In genomic region chr1:160330222-160330621, GRCm38 (mm10) we compare ENCODE assay signal across 20 mouse cellular contexts.
DNase-seq lines count a peak whose midpoint lies in the region; ATAC-seq and TF ChIP-seq lines count a peak whose summit lies in the region.
"Had no signal": no experiment of that assay in that cellular context is flagged by ENCODE, and none has a peak within 500 bp of the region (broad histone marks: within the 10 kb centered on the region; RNA-seq: fewer than 3 reads in every experiment).

No protein-coding gene starts in this region.

- TF ChIP-seq EP300 in MEL (IDR thresholded peaks at IDR 0.05; ENCODE audit: low read depth in 1 of 2, low read length in 2 of 2) = peak; percentile 89 to 94

- ATAC-seq in erythroid progenitor cell, adult 5-6 weeks (replicated peaks; ENCODE audit: low FRiP score, poor library complexity, severe bottlenecking) = 0 out of 2 replicates have a peak, but pooled peaks have one; percentile 18
- peak; percentile 82 for ATAC-seq in liver, embryonic 15.5 days (ENCODE audit: insufficient read depth)
- no peak for ATAC-seq in activated CD4-positive, CD25-positive, alpha-beta regulatory T cell, adult 4 months
- ATAC-seq in heart, embryonic 11.5 days (replicated peaks; ENCODE audit: insufficient number of reproducible peaks, low FRiP score, low TSS enrichment) = no peak
- ATAC-seq: midbrain, embryonic 15.5 days had no signal

- TF ChIP-seq CTCF in MEL (IDR thresholded peaks at IDR 0.05 in 2 of 3, conservative IDR thresholded peaks at IDR 0.05 in 1 of 3; ENCODE audit: control insufficient read depth in 1 of 3, insufficient read depth in 1 of 3, low read depth in 2 of 3, low read length in 3 of 3, poor library complexity in 1 of 3, severe bottlenecking in 1 of 3) = no peak

- H3K36me3 ChIP-seq in MEL (ENCODE audit: control insufficient read depth in 1 of 2, insufficient read depth in 2 of 2, low read length in 2 of 2) = peaks cover 0 to 34% of the 10 kb centered on the region in 2 experiments; a peak in 2 of 4 replicates
- H3K36me3 ChIP-seq in liver, embryonic 15.5 days (replicated peaks) = no peaks in the 10 kb centered on the region
- no peaks in the 10 kb centered on the region for H3K36me3 ChIP-seq in heart, embryonic 11.5 days (ENCODE audit: control insufficient read depth, insufficient read depth, low read length)
- H3K36me3 ChIP-seq: embryonic facial prominence, embryonic 13.5 days; forebrain, embryonic 10.5 days; hindbrain, embryonic 10.5 days; limb, embryonic 12.5 days; midbrain, embryonic 15.5 days had no signal

- H3K27me3 ChIP-seq in MEL (ENCODE audit: control insufficient read depth in 1 of 2, insufficient read depth in 2 of 2, low read length in 2 of 2) = no peaks in the 10 kb centered on the region
- no peaks in the 10 kb centered on the region for H3K27me3 ChIP-seq in liver, embryonic 15.5 days
- no peaks in the 10 kb centered on the region for H3K27me3 ChIP-seq in heart, embryonic 11.5 days (ENCODE audit: control insufficient read depth, insufficient read depth, low read length)
- H3K27me3 ChIP-seq: embryonic facial prominence, embryonic 13.5 days; limb, embryonic 12.5 days; midbrain, embryonic 15.5 days had no signal

- no peak for TF ChIP-seq RAD21 in MEL (IDR thresholded peaks at IDR 0.05; ENCODE audit: low read depth, low read length)

- DNase-seq in heart, adult 11 months = peak; percentile 24
- no peak for DNase-seq in heart, adult 18-20 months
- DNase-seq in MEL (ENCODE audit: low read depth, low spot score) = peak; percentile 92
- DNase-seq in lung, postnatal 36 days = no peak
- DNase-seq: cerebellum, adult 8-10 months; gastrocnemius, adult 2 months; kidney, adult 2 months; kidney, postnatal 36 days; lung, postnatal 4 days; right cerebral cortex, postnatal 4 days had no signal

- peak overlapping the region; percentile 55 for H3K9ac ChIP-seq in MEL (ENCODE audit: control insufficient read depth, low read depth, low read length, poor library complexity, severe bottlenecking)
- H3K9ac ChIP-seq in liver, embryonic 15.5 days = no peak overlapping the region
- H3K9ac ChIP-seq in heart, embryonic 11.5 days (ENCODE audit: low read depth, low read length) = no peak overlapping the region
- H3K9ac ChIP-seq: embryonic facial prominence, embryonic 13.5 days; limb, embryonic 12.5 days; lung, embryonic 14.5 days; midbrain, embryonic 15.5 days had no signal

- 19% methylated on average over 2 of the region's 2 CpGs for WGBS in liver, embryonic 15.5 days (ENCODE audit: insufficient replicate concordance)
- 23% methylated on average over 2 of the region's 2 CpGs for WGBS in heart, embryonic 11.5 days (ENCODE audit: insufficient replicate concordance)

- no peaks in the 10 kb centered on the region for H3K79me2 ChIP-seq in MEL (ENCODE audit: control insufficient read depth, insufficient read depth, low read length, poor library complexity)

- peak overlapping the region; percentile 52 for H3K4me2 ChIP-seq in liver, embryonic 15.5 days
- no peak overlapping the region for H3K4me2 ChIP-seq in heart, embryonic 11.5 days
- H3K4me2 ChIP-seq: embryonic facial prominence, embryonic 13.5 days; limb, embryonic 12.5 days; lung, embryonic 14.5 days; midbrain, embryonic 15.5 days had no signal

- TF ChIP-seq POLR2A in MEL (IDR thresholded peaks at IDR 0.05; ENCODE audit: control insufficient read depth in 1 of 2, insufficient read depth in 1 of 2, low read depth in 1 of 2, low read length in 2 of 2, poor library complexity in 1 of 2) = peak in 1 of 2 experiments; percentile 43; a peak in 2 of 4 replicates

- H3K9me3 ChIP-seq in MEL (replicated peaks; ENCODE audit: insufficient read depth, low read length) = no peaks in the 10 kb centered on the region
- H3K9me3 ChIP-seq in liver, embryonic 15.5 days (replicated peaks) = no peaks in the 10 kb centered on the region
- H3K9me3 ChIP-seq in heart, embryonic 11.5 days (replicated peaks; ENCODE audit: control insufficient read depth, low read length) = no peaks in the 10 kb centered on the region
- H3K9me3 ChIP-seq: embryonic facial prominence, embryonic 13.5 days; forebrain, embryonic 10.5 days; hindbrain, embryonic 10.5 days; limb, embryonic 12.5 days; midbrain, embryonic 15.5 days had no signal

- H3K4me3 ChIP-seq in MEL (ENCODE audit: control insufficient read depth in 1 of 2, insufficient read depth in 1 of 2, low read depth in 2 of 2, low read length in 2 of 2) = peak overlapping the region; percentile 28 to 51
- no peak overlapping the region for H3K4me3 ChIP-seq in liver, embryonic 15.5 days (replicated peaks)
- H3K4me3 ChIP-seq in heart, embryonic 11.5 days (ENCODE audit: low read depth, low read length) = no peak overlapping the region
- H3K4me3 ChIP-seq: embryonic facial prominence, embryonic 13.5 days; forebrain, embryonic 10.5 days; gastrocnemius, adult 2 months; hindbrain, embryonic 10.5 days; limb, embryonic 12.5 days; midbrain, embryonic 15.5 days had no signal

- H3K27ac ChIP-seq in MEL (ENCODE audit: control insufficient read depth, low read depth, low read length) = peak overlapping the region; percentile 90
- peak overlapping the region; percentile 71 for H3K27ac ChIP-seq in liver, embryonic 15.5 days (replicated peaks)
- H3K27ac ChIP-seq in heart, embryonic 11.5 days (ENCODE audit: low read depth, low read length) = no peak overlapping the region
- H3K27ac ChIP-seq: embryonic facial prominence, embryonic 13.5 days; forebrain, embryonic 10.5 days; gastrocnemius, adult 2 months; hindbrain, embryonic 10.5 days; limb, embryonic 12.5 days; midbrain, embryonic 15.5 days had no signal

- peaks cover 8 to 17% of the 10 kb centered on the region in 2 experiments for H3K4me1 ChIP-seq in MEL (ENCODE audit: control insufficient read depth in 1 of 2, insufficient read depth in 2 of 2, low read length in 2 of 2)
- peaks cover 33% of the 10 kb centered on the region for H3K4me1 ChIP-seq in liver, embryonic 15.5 days (replicated peaks)
- H3K4me1 ChIP-seq in heart, embryonic 11.5 days (ENCODE audit: control insufficient read depth, insufficient read depth, low read length) = peaks cover 6% of the 10 kb centered on the region; the same call in 1 of the 2 replicates
- H3K4me1 ChIP-seq: midbrain, embryonic 15.5 days had no signal

TF ChIP-seq in MEL, 35 proteins besides CTCF, POLR2A, EP300 and RAD21:
- TF ChIP-seq CHD2 (IDR thresholded peaks at IDR 0.05; ENCODE audit: low read length) = no peak
- no peak for TF ChIP-seq ZKSCAN1 (IDR thresholded peaks at IDR 0.05; ENCODE audit: low read depth, low read length)
- TF ChIP-seq CHD1 (IDR thresholded peaks at IDR 0.05; ENCODE audit: low read depth, low read length) = no peak
- peak; percentile 91 for TF ChIP-seq GATA1 (IDR thresholded peaks at IDR 0.05; ENCODE audit: low read depth, low read length)
- no peak for TF ChIP-seq NELFE (IDR thresholded peaks at IDR 0.05; ENCODE audit: low read depth, low read length)
- peak; percentile 90 for TF ChIP-seq TCF12 (IDR thresholded peaks at IDR 0.05; ENCODE audit: low read depth, low read length)
- peak; percentile 58; the same call in 1 of the 2 replicates for TF ChIP-seq MAFK (IDR thresholded peaks at IDR 0.05; ENCODE audit: borderline replicate concordance, low read depth, low read length)
- peak; percentile 69 for TF ChIP-seq TBP (IDR thresholded peaks at IDR 0.05; ENCODE audit: low read depth, low read length)
- TF ChIP-seq USF2 (IDR thresholded peaks at IDR 0.05; ENCODE audit: borderline replicate concordance in 1 of 2, insufficient read depth in 1 of 2, low read depth in 1 of 2, low read length in 2 of 2) = no peak
- no peak for TF ChIP-seq JUND (IDR thresholded peaks at IDR 0.05; ENCODE audit: low read depth, low read length)
- peak; percentile 82; the same call in 1 of the 2 replicates for TF ChIP-seq MYC (IDR thresholded peaks at IDR 0.05; ENCODE audit: low read depth, low read length)
- TF ChIP-seq MYB (IDR thresholded peaks at IDR 0.05; ENCODE audit: low read depth, low read length) = peak; percentile 87
- peak; percentile 80 for TF ChIP-seq TAL1 (IDR thresholded peaks at IDR 0.05; ENCODE audit: low read length)
- TF ChIP-seq RCOR1 (IDR thresholded peaks at IDR 0.05; ENCODE audit: low read depth, low read length) = peak; percentile 76; the same call in 1 of the 2 replicates
- TF ChIP-seq HCFC1 (IDR thresholded peaks at IDR 0.05; ENCODE audit: low read depth, low read length) = 0 out of 2 replicates have a peak, but pooled peaks have one; percentile 26
- TF ChIP-seq BHLHE40 (IDR thresholded peaks at IDR 0.05; ENCODE audit: borderline replicate concordance, low read depth, low read length) = no peak
- TF ChIP-seq SMC3 (IDR thresholded peaks at IDR 0.05; ENCODE audit: low read depth, low read length) = peak; percentile 16; the same call in 1 of the 2 replicates
- TF ChIP-seq ZNF384 (IDR thresholded peaks at IDR 0.05; ENCODE audit: low read depth, low read length) = peak; percentile 24; the same call in 1 of the 2 replicates
- TF ChIP-seq GABPA (IDR thresholded peaks at IDR 0.05; ENCODE audit: low read depth, low read length) = no peak
- TF ChIP-seq KAT2A (conservative IDR thresholded peaks at IDR 0.05; ENCODE audit: low read depth, low read length) = no peak
- no peak for TF ChIP-seq ZC3H11A (IDR thresholded peaks at IDR 0.05; ENCODE audit: low read depth, low read length)
- TF ChIP-seq ETS1 (IDR thresholded peaks at IDR 0.05; ENCODE audit: low read depth, low read length) = peak; percentile 68
- no peak for TF ChIP-seq USF1 (IDR thresholded peaks at IDR 0.05; ENCODE audit: low read depth, low read length)
- TF ChIP-seq POLR2AphosphoS5 (IDR thresholded peaks at IDR 0.05; ENCODE audit: borderline replicate concordance, low read depth, low read length) = no peak
- TF ChIP-seq E2F4 (IDR thresholded peaks at IDR 0.05; ENCODE audit: borderline replicate concordance, low read depth, low read length) = no peak
- TF ChIP-seq MXI1 (IDR thresholded peaks at IDR 0.05; ENCODE audit: low read depth, low read length) = peak; percentile 69
- TF ChIP-seq MAX (IDR thresholded peaks at IDR 0.05; ENCODE audit: low read length) = 0 out of 2 replicates have a peak, but pooled peaks have one; percentile 22
- no peak for TF ChIP-seq UBTF (IDR thresholded peaks at IDR 0.05; ENCODE audit: borderline replicate concordance, insufficient read depth, low read depth, low read length)

Comparison
In these comparisons a context has a peak if more than half of its experiments do, and no peak if none do; other contexts are left out.
1. DNase-seq: peak in heart, adult 11 months (single experiment) and MEL (single experiment); none in heart, adult 18-20 months (0 of 2) and lung, postnatal 36 days (single experiment).
2. H3K4me3 ChIP-seq: peak in MEL (2 of 2); none in liver, embryonic 15.5 days (single experiment) and heart, embryonic 11.5 days (single experiment).
3. ATAC-seq: peak in erythroid progenitor cell, adult 5-6 weeks (single experiment) and liver, embryonic 15.5 days (single experiment); none in activated CD4-positive, CD25-positive, alpha-beta regulatory T cell, adult 4 months (single experiment) and heart, embryonic 11.5 days (single experiment).